Mouse (Mus musculus) lung, adult 2 months (tissue): Measurements from ENCODE around the gene Pls1. TPM values are rescaled to one million over a fixed set of nuclear protein-coding genes. Genes with fewer than 3 reads are reported as not detected.

Source experiments
- DNase-seq: peaks from one replicate; pipeline ENCODE4 v3.0.0; 2022
- H3K4me1 ChIP-seq: fragments of 200-500 bp; 2 replicates; pipeline ENCODE4 v1.6.1; 2011; ENCODE audit warnings: low read length; ENCODE audit not compliant: control insufficient read depth, insufficient read depth
- H3K4me3 ChIP-seq: fragments of 200-500 bp; replicated peaks from 2 replicates; pipeline ENCODE3; 2011; ENCODE audit warnings: low read depth, mild to moderate bottlenecking, control low read depth, low read length; ENCODE audit errors: extremely low read depth
- CTCF ChIP-seq: fragments of 200-500 bp; IDR thresholded peaks from 2 replicates; pipeline ENCODE4 v1.5.1; 2011; ENCODE audit warnings: mild to moderate bottlenecking, low read length, control low read depth; ENCODE audit not compliant: insufficient read depth
- POLR2A ChIP-seq: fragments of 200-500 bp; IDR thresholded peaks from 2 replicates; pipeline ENCODE4 v1.6.1; 2011; ENCODE audit warnings: low read depth, mild to moderate bottlenecking, control low read depth, low read length, borderline replicate concordance; ENCODE audit errors: extremely low read depth
- WGBS: fragments of 180-500 bp; shearing (Covaris S2); methylation state at CpG from one replicate; pipeline ENCODE4 v1.1.7; 2018; 5-methylcytosine and 5-hydroxymethylcytosine counted together
- polyA plus RNA-seq: library from polyadenylated mRNA; depleted of rRNA; stranded (reverse); fragments of >200 nt; gene quantifications from 2 replicates; pipeline ENCODE4 v1.2.3, GENCODE M21; 2012; rRNA removed

The Pls1 gene
- polyA plus RNA-seq, 1 experiment, result 3.8 TPM

GRCm38 (mm10) chr9:95744845-95745613, 100.1 kb downstream of the Pls1 start:
- no peak overlapping the region for H3K4me3 ChIP-seq
- no peak for DNase-seq
- TF ChIP-seq CTCF (no peak), POLR2A (no peak)
- 63% methylated on average over 7 of the region's 7 CpGs for WGBS
- H3K4me1 ChIP-seq, result no peaks in the 10 kb centered on the region; the same call in 1 of the 2 replicates

GRCm38 (mm10) chr9:95736238-95736637, 108.9 kb downstream of the Pls1 start:
- DNase-seq, result no peak
- H3K4me3 ChIP-seq, result no peak overlapping the region
- TF ChIP-seq POLR2A, result no peak
- no peak for TF ChIP-seq CTCF
- no peaks in the 10 kb centered on the region for H3K4me1 ChIP-seq

GRCm38 (mm10) chr9:95712574-95712973, 132.5 kb downstream of the Pls1 start:
- no peaks in the 10 kb centered on the region for H3K4me1 ChIP-seq
- no peak for DNase-seq
- 47% methylated on average over 8 of the region's 8 CpGs for WGBS
- TF ChIP-seq POLR2A, result no peak
- TF ChIP-seq CTCF, result no peak
- H3K4me3 ChIP-seq, result no peak overlapping the region

GRCm38 (mm10) chr9:95708943-95709342, 136.2 kb downstream of the Pls1 start:
- Histone ChIP-seq H3K4me3 (no peak overlapping the region), H3K4me1 (no peaks in the 10 kb centered on the region)
- TF ChIP-seq POLR2A (no peak), CTCF (no peak)
- no peak for DNase-seq

- DNase-seq, result peak; percentile 15
- Histone ChIP-seq H3K4me1 (no peaks in the 10 kb centered on the region), H3K4me3 (no peak overlapping the region)
- TF ChIP-seq CTCF (no peak), POLR2A (no peak)
- WGBS, result 61% methylated on average over 5 of the region's 5 CpGs
These were observed 139.7 kb downstream of the Pls1 start for GRCm38 (mm10) chr9:95705371-95705770.

GRCm38 (mm10) chr9:95704078-95704477, 141.0 kb downstream of the Pls1 start:
- H3K4me3 ChIP-seq, result no peak overlapping the region
- TF ChIP-seq POLR2A (no peak), CTCF (no peak)
- DNase-seq, result no peak
- no peaks in the 10 kb centered on the region for H3K4me1 ChIP-seq
- 66% methylated on average over 3 of the region's 3 CpGs for WGBS

Other genes starting within 250 kb of the Pls1 start
- 24.5 and 31.5 TPM in 2 replicates for gene Pcolce2, start 207.7 kb downstream of the Pls1 start, polyA plus RNA-seq
- 5.7 and 6.4 TPM in 2 replicates for gene Trpc1, start 94.9 kb downstream of the Pls1 start, polyA plus RNA-seq
- gene Atr, start 12.3 kb upstream of the Pls1 start, polyA plus RNA-seq, result 1.4 and 2.1 TPM in 2 replicates
- 3.7 and 5.7 TPM in 2 replicates for gene Xrn1, start 109.4 kb upstream of the Pls1 start, polyA plus RNA-seq